Mouse (Mus musculus) brown adipose tissue, adult 24 weeks (tissue): ENCODE results near the gene Gpcpd1. TPM values are rescaled to one million over a fixed set of nuclear protein-coding genes. Genes with fewer than 3 reads are reported as not detected.
"Not testable (repeated sequence)": the region's sequence is repeated elsewhere in the genome, so short reads cannot be mapped to it uniquely, and the experiment has no call there.

Experiments used
- H3K27ac ChIP-seq: fragments of 200-500 bp; replicated peaks from 2 replicates; pipeline ENCODE4 v1.5.1; 2012; ENCODE audit warnings: low read depth, mild to moderate bottlenecking, low read length
- H3K4me1 ChIP-seq: fragments of 200-500 bp; 2 replicates; pipeline ENCODE4 v1.6.1; 2012; ENCODE audit warnings: low read length, mixed read lengths; ENCODE audit not compliant: control insufficient read depth, insufficient read depth, insufficient read length
- H3K4me3 ChIP-seq: fragments of 200-500 bp; 2 replicates; pipeline ENCODE4 v1.5.1; 2012; ENCODE audit warnings: low read depth, mild to moderate bottlenecking, low read length, moderate library complexity; ENCODE audit not compliant: insufficient read depth
- polyA plus RNA-seq: library from polyadenylated mRNA; stranded (reverse); fragments of >200 nt; gene quantifications from 2 replicates; pipeline ENCODE4 v1.2.4, GENCODE M21; 2012; ENCODE audit not compliant: missing spikeins, insufficient read depth, insufficient read length

Gene Gpcpd1
- polyA plus RNA-seq, 1 experiment, result 23.7 TPM

GRCm38 (mm10) chr2:132597866-132598480, 10.4 kb upstream of the Gpcpd1 start:
- peaks cover 4% of the 10 kb centered on the region; the same call in 1 of the 2 replicates for H3K4me1 ChIP-seq
- H3K4me3 ChIP-seq, result no peak overlapping the region
- H3K27ac ChIP-seq, result peak overlapping the region; percentile 78

GRCm38 (mm10) chr2:132597226-132597625, 9.7 kb upstream of the Gpcpd1 start:
- H3K4me3 ChIP-seq, result no peak overlapping the region
- H3K27ac ChIP-seq, result peak overlapping the region; percentile 78
- peaks cover 4% of the 10 kb centered on the region; the same call in 1 of the 2 replicates for H3K4me1 ChIP-seq

- Histone ChIP-seq H3K27ac (no peak overlapping the region; the same call in 1 of the 2 replicates), H3K4me1 (peaks cover 4% of the 10 kb centered on the region; the same call in 1 of the 2 replicates), H3K4me3 (no peak overlapping the region)
Observed at GRCm38 (mm10) chr2:132595601-132596235, 8.2 kb upstream of the Gpcpd1 start.

GRCm38 (mm10) chr2:132592126-132592525, 4.6 kb upstream of the Gpcpd1 start:
- H3K4me3 ChIP-seq, result no peak overlapping the region
- H3K4me1 ChIP-seq, result peaks cover 4% of the 10 kb centered on the region; the same call in 1 of the 2 replicates
- no peak overlapping the region for H3K27ac ChIP-seq

- H3K27ac ChIP-seq, H3K4me1 ChIP-seq, H3K4me3 ChIP-seq: not testable (repeated sequence)
Observed at GRCm38 (mm10) chr2:132591579-132591978, 4.0 kb upstream of the Gpcpd1 start.

- Histone ChIP-seq H3K4me1 (no peaks in the 10 kb centered on the region), H3K27ac (no peak overlapping the region; the same call in 1 of the 2 replicates), H3K4me3 (no peak overlapping the region)
Observed at GRCm38 (mm10) chr2:132589906-132590538, 2.5 kb upstream of the Gpcpd1 start.

GRCm38 (mm10) chr2:132586006-132586405, 1.5 kb downstream of the Gpcpd1 start:
- no peaks in the 10 kb centered on the region for H3K4me1 ChIP-seq
- no peak overlapping the region for H3K4me3 ChIP-seq
- H3K27ac ChIP-seq, result no peak overlapping the region

GRCm38 (mm10) chr2:132584191-132584590, 3.3 kb downstream of the Gpcpd1 start:
- no peak overlapping the region for H3K4me3 ChIP-seq
- H3K27ac ChIP-seq, result no peak overlapping the region
- H3K4me1 ChIP-seq, result no peaks in the 10 kb centered on the region

- H3K27ac ChIP-seq, result no peak overlapping the region
- H3K4me3 ChIP-seq, result no peak overlapping the region
- no peaks in the 10 kb centered on the region for H3K4me1 ChIP-seq
Observed at GRCm38 (mm10) chr2:132583126-132583525, 4.4 kb downstream of the Gpcpd1 start.

- no peak overlapping the region for H3K4me3 ChIP-seq
- H3K4me1 ChIP-seq, result no peaks in the 10 kb centered on the region
- H3K27ac ChIP-seq, result no peak overlapping the region
Observed at GRCm38 (mm10) chr2:132582227-132582626, 5.3 kb downstream of the Gpcpd1 start.

- H3K4me1 ChIP-seq, result peaks cover 2% of the 10 kb centered on the region; the same call in 1 of the 2 replicates
- no peak overlapping the region for H3K4me3 ChIP-seq
- no peak overlapping the region for H3K27ac ChIP-seq
Observed at GRCm38 (mm10) chr2:132579689-132580088, 7.8 kb downstream of the Gpcpd1 start.

GRCm38 (mm10) chr2:132578711-132579110, 8.8 kb downstream of the Gpcpd1 start:
- no peak overlapping the region for H3K4me3 ChIP-seq
- H3K27ac ChIP-seq, result peak overlapping the region; percentile 62
- peaks cover 2% of the 10 kb centered on the region; the same call in 1 of the 2 replicates for H3K4me1 ChIP-seq

- Histone ChIP-seq H3K4me3 (peak overlapping the region; percentile 90), H3K4me1 (peaks cover 2% of the 10 kb centered on the region; the same call in 1 of the 2 replicates), H3K27ac (peak overlapping the region; percentile 62)
Observed at GRCm38 (mm10) chr2:132578059-132578458, 9.5 kb downstream of the Gpcpd1 start.

GRCm38 (mm10) chr2:132577431-132577981, 10.0 kb downstream of the Gpcpd1 start:
- peak overlapping the region; percentile 87 for H3K27ac ChIP-seq
- H3K4me1 ChIP-seq, result peaks cover 2% of the 10 kb centered on the region; the same call in 1 of the 2 replicates
- H3K4me3 ChIP-seq, result peak overlapping the region; percentile 90

- peaks cover 2% of the 10 kb centered on the region; the same call in 1 of the 2 replicates for H3K4me1 ChIP-seq
- H3K4me3 ChIP-seq, result no peak overlapping the region; the same call in 1 of the 2 replicates
- no peak overlapping the region for H3K27ac ChIP-seq
Observed at GRCm38 (mm10) chr2:132576522-132577135, 10.9 kb downstream of the Gpcpd1 start.
